In genomic region chr6:28853164-28853563, GRCm38 (mm10) we compare ENCODE assay signal across 12 mouse cellular contexts. TPM values are rescaled to one million over a fixed set of nuclear protein-coding genes. Genes with fewer than 3 reads are reported as not detected.
DNase-seq lines count a peak whose midpoint lies in the region; ATAC-seq and TF ChIP-seq lines count a peak whose summit lies in the region.
"Had no signal": no experiment of that assay in that cellular context is flagged by ENCODE, and none has a peak within 500 bp of the region (broad histone marks: within the 10 kb centered on the region; RNA-seq: fewer than 3 reads in every experiment).

No protein-coding gene starts in this region.

- peaks cover 55% of the 10 kb centered on the region for H3K4me1 ChIP-seq in forebrain, embryonic 13.5 days
- peaks cover 42% of the 10 kb centered on the region for H3K4me1 ChIP-seq in hindbrain, postnatal 0 days (ENCODE audit: insufficient read depth, low read length)
- peaks cover 84% of the 10 kb centered on the region for H3K4me1 ChIP-seq in neural tube, embryonic 13.5 days (replicated peaks)
- peaks cover 68% of the 10 kb centered on the region for H3K4me1 ChIP-seq in heart, embryonic 12.5 days (replicated peaks)

- ATAC-seq in forebrain, embryonic 13.5 days = peak; percentile 41; the same call in 1 of the 2 replicates
- no peak for ATAC-seq in hindbrain, postnatal 0 days
- ATAC-seq in neural tube, embryonic 13.5 days (ENCODE audit: low read depth) = no peak
- ATAC-seq in heart, embryonic 12.5 days (ENCODE audit: insufficient number of reproducible peaks, low FRiP score) = no peak
- ATAC-seq: lung, postnatal 0 days had no signal

- WGBS in forebrain, embryonic 13.5 days = 12% methylated on average over 3 of the region's 3 CpGs
- WGBS in hindbrain, postnatal 0 days = 35% methylated on average over 3 of the region's 3 CpGs
- 19% methylated on average over 3 of the region's 3 CpGs for WGBS in neural tube, embryonic 13.5 days
- 37% methylated on average over 3 of the region's 3 CpGs for WGBS in heart, embryonic 12.5 days

- intact Hi-C loops in left cerebral cortex, postnatal 4 days (cut with DNase I) = no loop called here
- intact Hi-C loops in left cerebral cortex, postnatal 10 days (cut with DNase I) = no loop called here

- DNase-seq in left cerebral cortex, postnatal 4 days = peak; percentile 47
- DNase-seq in left cerebral cortex, postnatal 10 days (ENCODE audit: extremely low spot score in 1 of 2, low spot score in 2 of 2) = no peak
- no peak for DNase-seq in hindbrain, postnatal 0 days (ENCODE audit: low spot score)
- DNase-seq in embryo, embryonic 10.5 days (ENCODE audit: low spot score) = no peak
- DNase-seq: kidney, adult 2 months had no signal

- no peaks in the 10 kb centered on the region for H3K36me3 ChIP-seq in forebrain, embryonic 13.5 days (ENCODE audit: poor library complexity, severe bottlenecking)
- no peaks in the 10 kb centered on the region for H3K36me3 ChIP-seq in hindbrain, postnatal 0 days (ENCODE audit: insufficient read depth, low read length)
- H3K36me3 ChIP-seq in neural tube, embryonic 13.5 days = no peaks in the 10 kb centered on the region
- H3K36me3 ChIP-seq in heart, embryonic 12.5 days = no peaks in the 10 kb centered on the region
- H3K36me3 ChIP-seq: stomach, embryonic 15.5 days had no signal

- H3K9ac ChIP-seq in forebrain, embryonic 13.5 days = 0 out of 2 replicates have a peak overlapping the region, but pooled peaks have one; percentile 14
- no peak overlapping the region for H3K9ac ChIP-seq in hindbrain, postnatal 0 days (replicated peaks; ENCODE audit: low read length)
- peak overlapping the region; percentile 41; the same call in 1 of the 2 replicates for H3K9ac ChIP-seq in neural tube, embryonic 13.5 days
- no peak overlapping the region for H3K9ac ChIP-seq in heart, embryonic 12.5 days
- H3K9ac ChIP-seq: limb, embryonic 15.5 days; stomach, embryonic 15.5 days had no signal

- no peak for TF ChIP-seq CTCF in hindbrain, postnatal 0 days (IDR thresholded peaks at IDR 0.05; ENCODE audit: low read depth)

- peaks cover 39% of the 10 kb centered on the region for H3K27me3 ChIP-seq in forebrain, embryonic 13.5 days
- no peaks in the 10 kb centered on the region for H3K27me3 ChIP-seq in hindbrain, postnatal 0 days (ENCODE audit: insufficient read depth, low read length)
- H3K27me3 ChIP-seq in neural tube, embryonic 13.5 days = no peaks in the 10 kb centered on the region
- H3K27me3 ChIP-seq in heart, embryonic 12.5 days (replicated peaks) = no peaks in the 10 kb centered on the region
- H3K27me3 ChIP-seq: limb, embryonic 15.5 days; stomach, embryonic 15.5 days had no signal

- peak overlapping the region; percentile 38; the same call in 1 of the 2 replicates for H3K27ac ChIP-seq in forebrain, embryonic 13.5 days
- H3K27ac ChIP-seq in hindbrain, postnatal 0 days = peak overlapping the region; percentile 60; the same call in 1 of the 2 replicates
- H3K27ac ChIP-seq in neural tube, embryonic 13.5 days (replicated peaks) = peak overlapping the region; percentile 67
- no peak overlapping the region for H3K27ac ChIP-seq in heart, embryonic 12.5 days (ENCODE audit: poor library complexity, severe bottlenecking)
- H3K27ac ChIP-seq: limb, embryonic 15.5 days; stomach, embryonic 15.5 days had no signal

- no peaks in the 10 kb centered on the region for H3K9me3 ChIP-seq in forebrain, embryonic 13.5 days (replicated peaks)
- H3K9me3 ChIP-seq in hindbrain, postnatal 0 days (ENCODE audit: low read length) = no peaks in the 10 kb centered on the region
- no peaks in the 10 kb centered on the region for H3K9me3 ChIP-seq in neural tube, embryonic 13.5 days
- H3K9me3 ChIP-seq in heart, embryonic 12.5 days (replicated peaks) = no peaks in the 10 kb centered on the region
- H3K9me3 ChIP-seq: limb, embryonic 15.5 days; stomach, embryonic 15.5 days had no signal

- no peak overlapping the region for H3K4me2 ChIP-seq in forebrain, embryonic 13.5 days
- H3K4me2 ChIP-seq in hindbrain, postnatal 0 days (ENCODE audit: low read depth, low read length) = no peak overlapping the region
- no peak overlapping the region for H3K4me2 ChIP-seq in neural tube, embryonic 13.5 days
- H3K4me2 ChIP-seq in heart, embryonic 12.5 days = no peak overlapping the region
- H3K4me2 ChIP-seq: heart, embryonic 11.5 days; limb, embryonic 15.5 days; stomach, embryonic 15.5 days had no signal

- no peak overlapping the region for H3K4me3 ChIP-seq in forebrain, embryonic 13.5 days
- H3K4me3 ChIP-seq in hindbrain, postnatal 0 days (ENCODE audit: low read length) = no peak overlapping the region
- no peak overlapping the region for H3K4me3 ChIP-seq in neural tube, embryonic 13.5 days
- no peak overlapping the region for H3K4me3 ChIP-seq in heart, embryonic 12.5 days
- H3K4me3 ChIP-seq: limb, embryonic 15.5 days; stomach, embryonic 15.5 days had no signal

RNA-seq across cellular contexts. Expression of gene Lrrc4, which starts 21.6 kb away (rescaled TPM):
- total RNA-seq in left cerebral cortex, postnatal 4 days (2021) = 10 to 100 TPM; 46.2 to 46.7 TPM
- 10 to 100 TPM; 73.3 to 73.8 TPM for total RNA-seq in left cerebral cortex, postnatal 10 days (2021)
- polyA plus RNA-seq in forebrain, embryonic 13.5 days (2015; fragmentation: Nextera tagmentation; extraction: Ambion mirVana) = 3.8 and 4.3 TPM in 2 replicates
- total RNA-seq in hindbrain, postnatal 0 days (2014; rRNA removed) = 54.8 and 59.8 TPM in 2 replicates
- 6.0 and 6.1 TPM in 2 replicates for polyA plus RNA-seq in hindbrain, postnatal 0 days (2015; fragmentation: Nextera tagmentation; extraction: Ambion mirVana)
- 5.9 and 6.0 TPM in 2 replicates for polyA plus RNA-seq in neural tube, embryonic 13.5 days (2015; fragmentation: Nextera tagmentation; extraction: Ambion mirVana)
- 0.51 and 0.58 TPM in 2 replicates for polyA plus RNA-seq in heart, embryonic 12.5 days (2016; fragmentation: Nextera tagmentation; extraction: Ambion mirVana)

Comparison
In these comparisons a context has a peak if more than half of its experiments do, and no peak if none do; other contexts are left out.
1. H3K9ac ChIP-seq: peak in forebrain, embryonic 13.5 days (single experiment) and neural tube, embryonic 13.5 days (single experiment); none in hindbrain, postnatal 0 days (single experiment) and heart, embryonic 12.5 days (single experiment).